Mouse (Mus musculus) MEL (cell line): ENCODE results near the gene Mrpl51. TPM values are rescaled to one million over a fixed set of nuclear protein-coding genes. Genes with fewer than 3 reads are reported as not detected.
A peak's percentile ranks its signal among the peaks of the same experiment; 100 is the strongest.

ENCODE experiments used
- DNase-seq: peaks from one replicate; pipeline ENCODE4 v3.0.0; 2011; ENCODE audit warnings: low read depth, low spot score
- H3K27ac ChIP-seq: 2 replicates; pipeline ENCODE4 v1.5.1; 2012; ENCODE audit warnings: low read depth, mild to moderate bottlenecking, control low read depth, low read length, moderate library complexity; ENCODE audit not compliant: control insufficient read depth
- H3K27me3 ChIP-seq, 2 experiments: fragments of 150-350 bp in 1 of 2; sonication (generic) in 1 of 2; 2 replicates each; pipeline ENCODE4 v1.6.1; 2012; ENCODE audit warnings: low read length in 2 of 2, mild to moderate bottlenecking in 2 of 2, improper control_type of control experiment in 1 of 2, moderate library complexity in 1 of 2; ENCODE audit not compliant: insufficient read depth in 2 of 2, control insufficient read depth in 1 of 2
- H3K36me3 ChIP-seq, 2 experiments: 2 replicates each; pipeline ENCODE4 v1.6.1; 2012 to 2014; ENCODE audit warnings: low read length in 2 of 2, improper control_type of control experiment in 1 of 2, inconsistent platforms in 1 of 2, mild to moderate bottlenecking in 1 of 2; ENCODE audit not compliant: insufficient read depth in 2 of 2, control insufficient read depth in 1 of 2
- H3K4me1 ChIP-seq, 2 experiments: fragments of 150-350 bp in 1 of 2; sonication (generic) in 1 of 2; 2 replicates each; pipeline ENCODE4 v1.6.1; 2012; ENCODE audit warnings: low read length in 2 of 2, improper control_type of control experiment in 1 of 2, mild to moderate bottlenecking in 1 of 2; ENCODE audit not compliant: insufficient read depth in 2 of 2, control insufficient read depth in 1 of 2
- H3K4me3 ChIP-seq, 2 experiments: fragments of 150-350 bp in 1 of 2; sonication (generic) in 1 of 2; 2 replicates each; pipeline ENCODE4 v1.5.1; 2012; ENCODE audit warnings: low read depth in 2 of 2, low read length in 2 of 2, mild to moderate bottlenecking in 2 of 2, moderate library complexity in 2 of 2, control low read depth in 1 of 2, improper control_type of control experiment in 1 of 2; ENCODE audit not compliant: control insufficient read depth in 1 of 2, insufficient read depth in 1 of 2
- H3K79me2 ChIP-seq: 2 replicates; pipeline ENCODE4 v1.6.1; 2012; ENCODE audit warnings: mild to moderate bottlenecking, low read length, moderate library complexity; ENCODE audit not compliant: control insufficient read depth, poor library complexity, insufficient read depth
- H3K9ac ChIP-seq: 2 replicates; pipeline ENCODE4 v1.6.1; 2012; ENCODE audit warnings: low read depth, mild to moderate bottlenecking, control low read depth, low read length, moderate library complexity; ENCODE audit not compliant: control insufficient read depth, poor library complexity, severe bottlenecking
- H3K9me3 ChIP-seq: fragments of 150-350 bp; sonication (generic); replicated peaks from 2 replicates; pipeline ENCODE4 v1.6.1; 2012; ENCODE audit warnings: mild to moderate bottlenecking, low read length, improper control_type of control experiment, moderate library complexity; ENCODE audit not compliant: insufficient read depth
- BHLHE40 ChIP-seq: IDR thresholded peaks from 2 replicates; pipeline ENCODE4 v1.6.1; 2012; ENCODE audit warnings: low read depth, mild to moderate bottlenecking, inconsistent platforms, low read length, improper control_type of control experiment, borderline replicate concordance
- CHD1 ChIP-seq: IDR thresholded peaks from 2 replicates; pipeline ENCODE4 v1.6.1; 2012; ENCODE audit warnings: low read depth, mild to moderate bottlenecking, inconsistent platforms, low read length, improper control_type of control experiment
- CHD2 ChIP-seq: IDR thresholded peaks from 2 replicates; pipeline ENCODE4 v1.6.1; 2011; ENCODE audit warnings: low read length, improper control_type of control experiment
- CTCF ChIP-seq, 3 experiments: IDR thresholded peaks in 2 of 3; conservative IDR thresholded peaks in 1 of 3; 2 replicates each; pipeline ENCODE4 v1.5.1; 2011 to 2012; ENCODE audit warnings: low read length in 3 of 3, low read depth in 2 of 3, mild to moderate bottlenecking in 2 of 3, improper control_type of control experiment in 1 of 3, inconsistent platforms in 1 of 3, mixed read lengths in 1 of 3, moderate library complexity in 1 of 3; ENCODE audit not compliant: control insufficient read depth in 1 of 3, insufficient read depth in 1 of 3, poor library complexity in 1 of 3, severe bottlenecking in 1 of 3
- E2F4 ChIP-seq: IDR thresholded peaks from 2 replicates; pipeline ENCODE4 v1.6.1; 2011; ENCODE audit warnings: low read depth, low read length, improper control_type of control experiment, borderline replicate concordance
- ETS1 ChIP-seq: IDR thresholded peaks from 2 replicates; pipeline ENCODE4 v1.6.1; 2012; ENCODE audit warnings: low read depth, mild to moderate bottlenecking, inconsistent platforms, low read length, improper control_type of control experiment, moderate library complexity
- GABPA ChIP-seq: IDR thresholded peaks from 2 replicates; pipeline ENCODE4 v1.6.1; 2012; ENCODE audit warnings: low read depth, mild to moderate bottlenecking, inconsistent platforms, low read length, improper control_type of control experiment, moderate library complexity
- GATA1 ChIP-seq: IDR thresholded peaks from 2 replicates; pipeline ENCODE4 v1.6.1; 2011; ENCODE audit warnings: low read depth, low read length, improper control_type of control experiment
- HCFC1 ChIP-seq: IDR thresholded peaks from 2 replicates; pipeline ENCODE4 v1.6.1; 2012; ENCODE audit warnings: low read depth, mild to moderate bottlenecking, inconsistent platforms, low read length, improper control_type of control experiment, moderate library complexity
- KAT2A ChIP-seq: conservative IDR thresholded peaks from 2 replicates; pipeline ENCODE4 v1.6.1; 2012; ENCODE audit warnings: low read depth, low read length, improper control_type of control experiment, inconsistent platforms
- MAX ChIP-seq: IDR thresholded peaks from 2 replicates; pipeline ENCODE4 v1.6.1; 2011; ENCODE audit warnings: low read length, improper control_type of control experiment
- MAZ ChIP-seq: IDR thresholded peaks from 2 replicates; pipeline ENCODE4 v1.6.1; 2012; ENCODE audit warnings: low read depth, mild to moderate bottlenecking, inconsistent platforms, low read length, improper control_type of control experiment
- MXI1 ChIP-seq: IDR thresholded peaks from 2 replicates; pipeline ENCODE4 v1.6.1; 2011; ENCODE audit warnings: mild to moderate bottlenecking, low read depth, low read length, improper control_type of control experiment
- MYB ChIP-seq: IDR thresholded peaks from 2 replicates; pipeline ENCODE4 v1.6.1; 2011; ENCODE audit warnings: mild to moderate bottlenecking, low read depth, low read length, improper control_type of control experiment
- MYC ChIP-seq: IDR thresholded peaks from 2 replicates; pipeline ENCODE4 v1.6.1; 2011; ENCODE audit warnings: low read depth, mild to moderate bottlenecking, low read length, improper control_type of control experiment, moderate library complexity
- NELFE ChIP-seq: IDR thresholded peaks from 2 replicates; pipeline ENCODE4 v1.6.1; 2011; ENCODE audit warnings: low read depth, low read length, improper control_type of control experiment
- NRF1 ChIP-seq: IDR thresholded peaks from 2 replicates; pipeline ENCODE4 v1.6.1; 2014; ENCODE audit warnings: low read depth, mild to moderate bottlenecking, inconsistent platforms, low read length, improper control_type of control experiment, moderate library complexity; ENCODE audit not compliant: poor library complexity, insufficient read depth, severe bottlenecking
- RAD21 ChIP-seq: IDR thresholded peaks from 2 replicates; pipeline ENCODE4 v1.6.1; 2011; ENCODE audit warnings: mild to moderate bottlenecking, low read depth, low read length, improper control_type of control experiment
- RCOR1 ChIP-seq: IDR thresholded peaks from 2 replicates; pipeline ENCODE4 v1.6.1; 2012; ENCODE audit warnings: low read depth, mild to moderate bottlenecking, inconsistent platforms, low read length, improper control_type of control experiment
- SIN3A ChIP-seq: IDR thresholded peaks from 2 replicates; pipeline ENCODE4 v1.6.1; 2012; ENCODE audit warnings: low read length, improper control_type of control experiment, inconsistent platforms
- SMC3 ChIP-seq: IDR thresholded peaks from 2 replicates; pipeline ENCODE4 v1.6.1; 2011; ENCODE audit warnings: low read depth, low read length, improper control_type of control experiment
- TAL1 ChIP-seq: IDR thresholded peaks from 2 replicates; pipeline ENCODE4 v1.6.1; 2012; ENCODE audit warnings: mild to moderate bottlenecking, inconsistent platforms, low read length, moderate library complexity, mixed read lengths
- TCF12 ChIP-seq: IDR thresholded peaks from 2 replicates; pipeline ENCODE4 v1.6.1; 2014; ENCODE audit warnings: low read depth, mild to moderate bottlenecking, inconsistent platforms, low read length, improper control_type of control experiment, moderate library complexity
- USF1 ChIP-seq: IDR thresholded peaks from 2 replicates; pipeline ENCODE4 v1.6.1; 2014; ENCODE audit warnings: low read depth, mild to moderate bottlenecking, inconsistent platforms, low read length, improper control_type of control experiment, moderate library complexity
- ZC3H11A ChIP-seq: IDR thresholded peaks from 2 replicates; pipeline ENCODE4 v1.6.1; 2012; ENCODE audit warnings: low read depth, mild to moderate bottlenecking, inconsistent platforms, low read length, improper control_type of control experiment
- ZMIZ1 ChIP-seq: IDR thresholded peaks from 2 replicates; pipeline ENCODE4 v1.6.1; 2012; ENCODE audit warnings: low read depth, mild to moderate bottlenecking, inconsistent platforms, low read length, improper control_type of control experiment, moderate library complexity
- polyA plus RNA-seq, 2 experiments: library from polyadenylated mRNA; stranded (reverse) in 1 of 2; unstranded in 1 of 2; fragments of >175 nt in 1 of 2; fragments of >200 nt in 1 of 2; gene quantifications; 2 replicates each; pipeline versions ENCODE4 v1.2.1 to v1.2.4; 2012; ENCODE audit warnings: low replicate concordance in 2 of 2, low read depth in 1 of 2; ENCODE audit not compliant: insufficient read length in 2 of 2, insufficient read depth in 1 of 2, missing spikeins in 1 of 2
- total RNA-seq: library from RNA; depleted of rRNA; stranded (reverse); fragments of 300-350 nt; gene quantifications from 2 replicates; pipeline ENCODE4 v1.2.3, GENCODE M21; 2012

Gene Mrpl51
- total and polyA plus RNA-seq, 3 experiments, result 251 to 286 TPM; not detected in 1

- TF ChIP-seq RAD21, result no peak
- no peak for TF ChIP-seq NRF1
- TF ChIP-seq HCFC1, result no peak
- TF ChIP-seq MYB, result no peak
- TF ChIP-seq KAT2A, result no peak
- TF ChIP-seq GATA1, result no peak
- TF ChIP-seq NELFE, result no peak
- Histone ChIP-seq H3K4me3 (no peak overlapping the region), H3K79me2 (peaks cover 16% of the 10 kb centered on the region), H3K9me3 (no peaks in the 10 kb centered on the region), H3K27ac (no peak overlapping the region), H3K27me3 (no peaks in the 10 kb centered on the region), H3K4me1 (peaks cover 0 to 6% of the 10 kb centered on the region in 2 experiments; a peak in 2 of 4 replicates), H3K9ac (no peak overlapping the region), H3K36me3 (peaks cover 8 to 14% of the 10 kb centered on the region in 2 experiments)
- no peak for DNase-seq
Measured at GRCm38 (mm10) chr6:125196301-125196700, 4.7 kb downstream of the Mrpl51 start.

- H3K4me1 ChIP-seq, result peaks cover 0 to 6% of the 10 kb centered on the region in 2 experiments; a peak in 2 of 4 replicates
- peaks cover 8 to 14% of the 10 kb centered on the region in 2 experiments for H3K36me3 ChIP-seq
- H3K79me2 ChIP-seq, result peaks cover 13% of the 10 kb centered on the region
- no peak for TF ChIP-seq ZC3H11A
- TF ChIP-seq MYC, result no peak
- TF ChIP-seq CHD2, result no peak
- no peak for TF ChIP-seq RCOR1
- no peak for TF ChIP-seq E2F4
- no peak for TF ChIP-seq MYB
- no peak for TF ChIP-seq SMC3
- no peak for TF ChIP-seq NRF1
- H3K4me3 ChIP-seq, result no peak overlapping the region
- no peaks in the 10 kb centered on the region for H3K9me3 ChIP-seq
- DNase-seq, result no peak
- H3K27me3 ChIP-seq, result no peaks in the 10 kb centered on the region
- H3K27ac ChIP-seq, result no peak overlapping the region
- H3K9ac ChIP-seq, result no peak overlapping the region
Measured at GRCm38 (mm10) chr6:125197166-125197565, 5.6 kb downstream of the Mrpl51 start.

GRCm38 (mm10) chr6:125210436-125210835 lies 18.8 kb downstream of the Mrpl51 start:
- Histone ChIP-seq H3K27me3 (peaks cover 2 to 6% of the 10 kb centered on the region in 2 experiments; a peak in 1 of 4 replicates), H3K27ac (no peak overlapping the region), H3K36me3 (peaks cover 0 to 5% of the 10 kb centered on the region in 2 experiments; a peak in 1 of 4 replicates), H3K4me1 (peaks cover 0 to 8% of the 10 kb centered on the region in 2 experiments; a peak in 2 of 4 replicates), H3K9me3 (no peaks in the 10 kb centered on the region), H3K4me3 (no peak overlapping the region), H3K79me2 (no peaks in the 10 kb centered on the region; the same call in 1 of the 2 replicates), H3K9ac (no peak overlapping the region)
- peak; percentile 55 for DNase-seq
- TF ChIP-seq MYC (no peak), TCF12 (no peak), USF1 (0 out of 2 replicates have a peak, but pooled peaks have one; percentile 8), NELFE (no peak), ETS1 (no peak), HCFC1 (no peak), MXI1 (no peak), ZMIZ1 (no peak), MAZ (no peak), BHLHE40 (no peak), CHD1 (no peak), MAX (no peak), RAD21 (peak; percentile 51), GABPA (no peak), SIN3A (no peak), CTCF (IDR thresholded peaks at IDR 0.05 in 2 of 3, conservative IDR thresholded peaks at IDR 0.05 in 1 of 3; ENCODE audit: control insufficient read depth in 1 of 3, insufficient read depth in 1 of 3, low read depth in 2 of 3, low read length in 3 of 3, poor library complexity in 1 of 3, severe bottlenecking in 1 of 3) (peak; percentile 25 to 56 (median 40); a peak in 5 of 6 replicates), CHD2 (no peak), SMC3 (peak; percentile 53), E2F4 (no peak), TAL1 (no peak)
